Mouse (Mus musculus) CD4-positive, CD25-positive, alpha-beta regulatory T cell, adult 2 months (primary cell): ENCODE measurements around the gene Tmcc3.
A peak's percentile ranks its signal among the peaks of the same experiment; 100 is the strongest.

ENCODE experiments used
- DNase-seq: peaks from one replicate; pipeline ENCODE4 v3.0.0-alpha.2; 2012; ENCODE audit warnings: low read depth, low spot score

The Tmcc3 gene

DNA sequence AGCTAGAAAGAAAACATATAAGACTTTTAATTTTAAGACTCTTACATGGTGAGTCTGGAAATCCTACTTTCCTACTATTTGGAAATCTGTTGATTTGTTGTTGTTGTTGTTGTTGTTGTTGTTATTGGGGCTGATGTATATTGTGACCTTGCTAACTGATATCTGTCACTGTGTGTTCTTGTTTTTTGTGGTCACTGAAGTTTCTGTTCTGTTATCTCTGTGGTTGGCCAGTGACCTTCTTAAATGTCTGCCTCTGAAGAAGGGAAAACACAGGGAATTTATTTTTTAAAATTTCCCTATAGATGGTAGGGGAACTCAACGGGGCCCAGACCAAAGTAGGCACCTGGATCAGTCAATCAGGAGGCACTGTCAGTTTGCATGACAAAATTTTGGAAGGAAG, 48.9 kb downstream of the Tmcc3 start:
- DNase-seq = no peak

DNA sequence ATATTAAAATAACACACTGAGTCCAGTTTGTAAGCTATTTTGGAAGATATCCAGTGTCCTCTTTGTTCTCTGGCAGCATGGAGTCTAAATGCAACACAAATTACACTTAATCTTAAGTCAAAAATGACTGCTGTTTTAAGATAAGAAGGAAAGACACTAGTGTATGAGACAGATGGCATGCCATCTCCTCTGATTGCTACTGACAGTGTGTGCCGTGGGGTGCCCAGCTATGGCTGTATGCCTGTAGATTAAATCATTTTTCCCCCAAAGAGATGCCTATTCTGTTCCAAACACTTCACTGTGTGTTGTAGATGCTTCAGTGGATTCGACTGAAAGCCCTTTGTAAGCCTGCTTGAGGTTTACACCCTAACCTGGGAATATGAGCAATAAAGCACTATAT, 59.5 kb downstream of the Tmcc3 start:
- DNase-seq = no peak

DNA sequence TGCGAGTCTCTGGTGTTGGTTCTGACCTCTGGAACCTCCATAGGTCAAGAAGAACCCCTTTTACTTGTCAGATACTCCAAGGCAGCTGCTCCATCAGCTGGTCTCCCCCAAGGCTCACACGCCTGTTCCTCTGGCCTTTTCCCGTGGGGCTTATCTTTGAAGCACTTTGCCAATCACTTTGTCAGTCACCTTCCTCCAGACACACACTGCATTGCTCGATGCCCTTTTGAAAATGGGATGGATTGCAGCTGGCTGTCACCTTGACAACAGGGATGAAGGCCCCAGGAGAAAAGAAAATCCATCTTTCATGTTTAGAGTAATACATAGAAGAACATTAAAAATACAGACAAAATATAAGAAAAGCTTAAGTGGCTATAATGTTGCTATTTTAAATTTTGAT, 65.2 kb downstream of the Tmcc3 start:
- DNase-seq = no peak

DNA sequence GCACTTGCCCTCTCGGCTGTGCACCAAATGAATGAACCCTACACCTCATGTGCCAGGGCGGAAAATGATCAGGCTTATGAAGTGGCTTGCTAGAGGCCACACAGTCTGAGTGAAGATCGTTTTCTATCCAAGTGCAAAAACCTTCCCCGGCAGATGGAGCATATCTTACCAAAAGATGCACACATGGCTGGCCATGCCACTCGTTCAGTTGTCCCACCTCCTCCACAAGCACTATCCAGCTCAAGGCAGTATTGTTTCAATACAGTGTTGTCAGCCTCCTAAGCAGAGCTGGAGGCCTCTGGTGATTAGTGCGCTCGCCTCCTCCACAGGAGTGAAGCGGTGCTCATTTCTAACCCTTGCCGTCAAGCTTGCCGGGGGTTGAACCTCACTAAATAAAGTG, 66.1 kb downstream of the Tmcc3 start:
- no peak for DNase-seq

DNA sequence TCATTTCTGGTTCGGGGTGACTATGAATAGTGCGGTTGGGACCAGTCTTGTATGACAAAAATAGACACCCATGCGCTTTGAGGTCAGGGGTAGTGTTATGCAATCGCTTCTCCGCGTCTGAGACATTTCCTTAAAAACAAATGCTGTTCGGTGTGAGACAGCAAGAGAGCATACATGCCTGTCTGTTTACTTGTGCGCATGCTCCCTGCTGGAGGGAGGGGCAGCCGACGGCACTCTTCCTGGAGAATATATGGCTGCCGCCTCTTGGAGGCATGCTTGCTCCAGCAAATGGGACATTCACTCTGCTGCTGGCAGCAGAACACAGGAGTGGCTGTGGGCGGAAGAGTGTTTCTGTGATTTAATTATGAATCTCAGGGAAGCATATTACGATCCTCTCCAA, 66.6 kb downstream of the Tmcc3 start:
- peak; percentile 89 for DNase-seq

DNA sequence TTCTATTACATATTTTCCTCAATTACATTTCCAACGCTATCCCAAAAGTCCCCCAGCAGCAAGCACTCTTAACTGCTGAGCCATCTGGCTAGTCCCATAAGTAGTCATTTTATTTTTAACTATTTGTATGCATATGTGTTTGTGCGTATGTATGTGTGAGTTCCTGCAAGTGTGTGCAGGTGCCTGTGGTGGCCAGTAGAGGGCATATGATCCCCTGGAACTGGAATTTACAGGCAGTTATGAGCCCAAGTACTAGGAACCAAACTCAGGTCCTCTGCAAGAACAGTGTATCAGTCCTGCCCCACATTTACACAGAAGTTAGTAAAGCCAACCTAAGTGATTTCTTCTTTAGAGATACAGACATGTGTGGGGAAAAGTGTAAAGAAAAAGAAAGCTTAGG, 68.3 kb downstream of the Tmcc3 start:
- DNase-seq = peak; percentile 15

DNA sequence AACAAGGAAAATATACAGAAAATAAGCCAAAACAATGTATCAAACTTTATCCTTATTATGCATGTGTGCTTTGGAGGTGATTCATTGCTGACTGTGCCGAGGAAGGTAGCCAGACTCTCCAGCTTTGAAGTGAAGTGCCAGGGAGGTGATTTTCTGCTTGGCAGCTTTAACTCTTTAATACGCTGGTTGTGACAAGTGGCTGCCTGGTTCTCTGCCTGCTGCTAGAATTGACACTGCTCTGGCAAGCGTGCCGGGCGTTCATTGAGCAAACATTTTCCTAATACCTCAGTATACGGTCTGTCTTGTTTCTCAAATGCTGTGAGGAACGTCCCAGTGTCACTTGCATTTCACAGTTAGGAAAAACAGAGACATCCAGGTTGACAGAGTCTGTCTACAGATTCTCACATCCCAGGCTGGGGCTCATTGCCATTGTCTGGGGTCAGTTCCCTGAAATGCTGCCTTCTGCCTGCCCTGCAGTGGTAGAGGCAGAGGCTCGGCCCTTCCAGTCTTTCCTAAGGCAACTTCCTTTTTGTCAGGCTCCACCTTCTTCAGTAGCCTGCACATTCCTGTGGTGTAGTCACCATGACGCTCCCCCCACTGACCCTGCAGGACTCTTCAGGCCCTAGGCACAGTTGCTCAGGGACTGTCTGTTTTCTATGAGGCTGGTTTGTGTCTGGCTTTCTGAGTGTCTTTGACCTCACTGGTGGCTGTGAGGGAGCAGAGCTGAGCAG, 69.1 kb downstream of the Tmcc3 start:
- no peak for DNase-seq

DNA sequence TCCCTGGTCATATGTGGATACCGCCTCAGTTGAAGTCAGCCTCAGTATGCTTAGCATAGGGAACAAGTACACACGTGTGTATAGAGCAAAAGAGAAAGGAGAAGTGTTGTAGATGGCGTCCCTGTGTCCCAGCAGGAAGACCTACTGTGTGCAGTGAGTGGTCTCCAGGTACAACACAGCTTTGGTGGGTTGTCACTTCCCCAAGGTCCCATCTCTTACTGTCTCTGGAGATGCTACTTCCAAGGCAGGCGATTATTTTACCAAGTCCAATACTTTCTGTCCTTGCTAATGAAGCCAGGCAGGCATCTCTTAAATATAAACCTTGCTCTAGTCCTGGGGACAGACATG, 69.6 kb downstream of the Tmcc3 start:
- no peak for DNase-seq

DNA sequence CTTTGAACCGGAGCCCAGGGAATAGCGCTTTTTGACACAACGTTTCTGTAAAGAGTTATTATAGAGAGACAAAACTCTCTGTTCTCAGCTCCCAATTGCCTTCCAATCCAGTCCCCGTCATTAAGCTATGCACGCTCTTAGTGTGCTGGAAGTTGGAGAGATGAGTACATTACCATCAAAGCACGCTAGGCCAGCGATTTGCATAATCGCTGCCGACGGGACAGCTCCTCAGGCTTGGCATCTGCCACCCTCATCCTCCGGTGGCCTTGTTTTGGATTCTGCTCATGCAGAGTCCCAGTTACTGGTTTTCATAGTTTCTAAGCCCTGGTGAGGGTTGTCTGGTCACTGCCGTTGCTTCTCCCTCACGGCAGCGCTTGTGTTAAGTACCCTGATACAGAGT, 70.9 kb downstream of the Tmcc3 start:
- DNase-seq = no peak

DNA sequence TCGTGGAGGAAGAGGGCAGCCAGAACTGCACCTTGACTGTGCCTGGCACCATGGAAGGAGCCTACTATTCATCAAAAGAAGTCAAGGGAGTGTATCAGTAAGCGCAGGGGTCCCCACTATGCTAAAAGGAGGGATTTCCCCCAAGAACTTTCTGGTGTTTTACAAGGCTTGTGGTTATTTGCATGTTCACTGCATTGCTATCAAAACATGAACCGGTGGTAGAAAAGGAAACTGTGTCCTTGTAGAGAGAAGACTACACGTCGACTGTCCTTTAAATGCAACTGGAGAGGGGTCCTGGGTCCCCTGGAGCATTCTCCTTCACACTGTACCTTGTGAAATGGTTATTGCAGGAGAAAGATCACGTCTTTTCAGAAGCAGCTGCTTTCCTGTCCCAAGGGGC, 71.8 kb downstream of the Tmcc3 start:
- no peak for DNase-seq

DNA sequence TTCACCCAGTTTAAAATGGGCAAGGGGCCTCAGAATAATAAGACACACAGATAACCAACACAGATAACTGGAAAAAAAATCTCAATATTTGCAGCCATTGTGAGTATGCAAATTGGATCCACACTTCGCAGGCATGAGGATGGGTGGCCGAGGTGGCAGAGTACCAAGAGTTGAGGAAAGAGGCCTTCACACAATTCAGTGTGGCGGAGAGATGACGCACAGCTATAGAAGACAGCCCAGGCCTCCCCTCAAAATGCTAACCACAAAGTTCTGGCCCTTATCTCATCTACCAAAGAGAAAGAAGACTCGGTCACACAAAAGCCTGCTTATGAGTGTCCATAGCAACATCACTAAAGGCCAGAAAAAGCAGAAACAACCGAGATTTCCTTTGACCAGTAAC, 77.5 kb downstream of the Tmcc3 start:
- DNase-seq = no peak

DNA sequence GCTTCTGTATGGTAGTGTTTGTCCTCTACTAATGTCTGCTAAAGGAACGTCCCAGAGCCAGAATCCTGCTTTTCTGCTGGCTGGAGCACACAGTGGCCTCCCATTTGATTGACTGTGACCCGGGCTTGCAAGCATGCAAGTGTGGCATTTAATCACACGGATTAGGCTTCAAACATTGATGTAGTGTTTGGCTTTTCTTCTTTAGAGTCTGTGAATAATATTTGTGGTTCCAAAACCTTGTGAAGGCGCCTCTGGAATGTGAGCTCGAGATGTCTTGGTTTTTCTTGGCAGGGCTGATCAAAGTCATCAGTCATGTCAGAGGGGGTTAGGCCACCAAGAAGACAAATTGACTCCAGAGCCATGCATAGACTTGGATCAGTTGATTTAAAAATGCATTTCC, 79.3 kb downstream of the Tmcc3 start:
- no peak for DNase-seq

DNA sequence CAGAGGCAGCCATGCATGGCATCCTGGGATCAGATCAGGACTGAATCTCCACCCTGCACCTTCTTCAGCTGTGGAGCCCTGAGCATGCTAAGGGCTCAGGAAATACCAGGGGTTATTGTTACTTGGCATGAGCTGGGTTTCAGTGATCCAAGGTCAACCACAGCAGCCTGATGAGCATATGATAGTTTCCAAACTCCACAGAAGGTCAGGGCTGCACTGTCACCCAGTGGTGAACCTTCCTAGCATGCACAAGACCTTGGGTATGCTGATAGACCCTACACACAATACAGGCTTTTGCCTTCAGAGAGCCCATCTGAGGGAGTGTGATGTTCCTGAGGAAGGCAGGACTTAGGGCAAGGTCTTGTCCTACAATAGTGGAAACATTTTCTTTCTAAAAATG, 82.5 kb downstream of the Tmcc3 start:
- DNase-seq = no peak

DNA sequence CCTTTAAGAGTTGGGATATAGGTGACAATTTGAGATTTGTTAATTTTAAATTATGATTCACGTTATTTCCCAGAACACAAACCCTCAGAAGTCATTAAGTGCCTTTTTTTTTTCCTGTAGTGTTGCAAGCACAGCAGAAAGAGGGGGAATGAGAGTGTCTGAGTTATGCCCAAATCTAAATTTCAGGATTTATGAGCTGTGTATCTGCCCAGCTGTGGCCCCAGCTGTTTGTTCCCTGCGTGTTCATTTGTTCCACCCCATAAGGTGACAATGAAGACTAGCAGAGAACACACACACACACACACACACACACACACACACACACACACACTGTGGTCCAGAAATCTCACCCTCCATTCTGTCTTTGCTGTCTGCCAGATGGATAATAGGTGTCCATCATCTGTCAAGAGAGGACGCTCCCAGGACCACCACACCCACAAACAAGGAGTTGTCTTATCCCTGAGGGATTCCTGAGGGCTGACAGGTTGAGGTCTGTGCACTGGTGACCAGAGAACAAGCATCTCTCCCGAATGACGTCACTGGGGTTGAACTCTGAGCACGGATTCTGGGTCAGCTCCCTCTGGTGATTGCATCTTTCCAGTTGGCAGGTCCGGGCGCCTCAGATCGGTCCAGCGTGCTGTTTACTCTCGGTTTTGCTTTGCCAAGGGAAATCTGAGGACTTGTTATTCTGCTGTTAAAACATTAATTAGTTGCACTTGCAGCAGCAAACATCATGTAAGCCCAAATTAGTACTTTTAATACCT, 86.3 kb downstream of the Tmcc3 start:
- no peak for DNase-seq

DNA sequence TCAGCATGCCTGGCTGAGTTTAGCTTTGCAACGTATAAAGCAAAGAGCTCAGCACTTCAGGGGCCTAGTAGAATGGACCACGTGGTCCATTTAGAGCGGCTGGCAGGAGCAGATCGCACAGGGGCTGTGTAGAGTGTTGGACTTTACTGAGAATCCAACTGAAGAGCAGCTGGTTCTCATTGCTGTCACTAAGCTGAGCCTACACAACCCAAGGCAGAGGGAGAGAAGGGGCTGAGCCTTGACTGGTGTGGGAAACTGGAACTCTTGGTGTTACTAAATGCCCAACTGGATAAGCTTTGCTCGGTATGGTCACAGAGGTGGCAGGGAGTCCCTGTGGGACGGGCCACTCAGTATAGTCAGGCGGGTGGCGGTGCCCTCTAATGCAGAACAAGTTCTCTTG, 89.1 kb downstream of the Tmcc3 start:
- no peak for DNase-seq

DNA sequence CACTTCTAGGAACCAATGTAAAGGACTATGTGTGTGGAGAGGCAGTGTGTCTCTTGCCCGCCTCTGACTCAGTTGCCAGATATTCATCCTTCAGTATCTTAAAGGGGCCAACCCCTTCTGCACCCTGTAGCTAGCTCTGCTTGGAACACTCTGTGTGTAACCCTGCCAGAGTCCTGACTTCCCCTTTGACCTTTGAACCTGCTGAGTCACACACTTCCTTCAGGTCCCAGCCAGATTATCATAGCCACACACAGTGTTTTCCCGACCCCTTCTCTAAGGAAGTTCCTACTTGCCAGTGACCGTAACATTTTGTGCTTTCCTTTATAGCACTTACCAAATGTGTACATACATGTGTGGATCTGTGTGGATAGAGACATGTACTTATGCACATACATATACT, 93.7 kb downstream of the Tmcc3 start:
- no peak for DNase-seq

DNA sequence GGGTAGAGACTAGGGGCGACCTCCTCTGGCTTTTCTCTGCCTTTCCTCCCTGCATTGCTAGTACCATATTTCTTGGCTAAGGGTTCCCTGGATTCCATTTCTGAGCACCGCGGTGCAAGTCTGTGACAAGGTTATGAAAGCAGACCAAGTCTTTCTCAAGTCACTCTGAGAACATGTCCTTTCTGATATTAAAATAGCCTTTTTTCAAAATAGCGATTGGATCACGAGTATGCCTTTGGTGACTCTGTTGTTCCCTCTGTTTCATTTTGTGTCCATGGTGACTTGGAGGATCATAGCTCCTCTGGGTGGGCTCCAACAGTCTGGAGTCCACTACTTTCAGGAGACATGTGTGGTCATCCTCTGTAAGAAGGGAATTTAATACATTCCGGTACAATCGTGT, 95.1 kb downstream of the Tmcc3 start:
- DNase-seq = no peak

DNA sequence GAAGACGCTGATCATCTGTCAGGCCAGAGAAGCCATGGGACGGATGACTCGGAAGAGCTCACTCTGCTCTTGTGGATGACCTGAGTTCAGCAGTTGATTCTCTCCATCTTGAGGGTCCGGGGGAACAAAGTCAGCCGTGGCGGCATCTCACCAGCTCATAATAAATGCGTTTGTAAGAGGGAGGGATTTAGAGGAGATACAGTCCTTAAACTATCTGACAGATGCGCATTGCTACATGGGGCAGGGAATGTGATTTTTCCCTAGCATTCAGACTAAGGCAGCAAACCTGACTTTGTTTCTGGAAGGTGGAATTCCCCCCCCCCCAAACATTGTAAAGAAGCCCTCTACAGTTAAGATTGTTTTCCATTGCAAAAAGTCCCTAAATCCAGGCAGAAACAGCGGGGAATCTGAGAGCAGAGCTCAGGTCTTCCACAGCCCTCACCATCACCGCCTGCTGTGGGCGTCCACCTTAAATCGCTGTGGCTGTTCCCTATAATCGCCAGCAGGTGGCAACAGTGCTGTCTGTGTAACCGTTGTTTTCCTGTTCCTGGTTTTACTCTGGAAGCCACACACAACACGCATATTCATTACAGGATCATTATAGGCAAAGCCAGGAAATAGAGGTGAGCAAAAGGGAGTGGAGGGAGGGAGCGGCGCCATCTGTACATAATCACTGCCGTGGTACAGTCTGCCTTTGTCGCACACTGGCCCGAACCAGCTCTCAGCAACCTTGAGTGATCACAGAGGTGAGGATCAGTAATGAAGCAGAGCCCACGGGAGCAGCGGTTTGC, 96.8 kb downstream of the Tmcc3 start:
- DNase-seq = peak; percentile 83

DNA sequence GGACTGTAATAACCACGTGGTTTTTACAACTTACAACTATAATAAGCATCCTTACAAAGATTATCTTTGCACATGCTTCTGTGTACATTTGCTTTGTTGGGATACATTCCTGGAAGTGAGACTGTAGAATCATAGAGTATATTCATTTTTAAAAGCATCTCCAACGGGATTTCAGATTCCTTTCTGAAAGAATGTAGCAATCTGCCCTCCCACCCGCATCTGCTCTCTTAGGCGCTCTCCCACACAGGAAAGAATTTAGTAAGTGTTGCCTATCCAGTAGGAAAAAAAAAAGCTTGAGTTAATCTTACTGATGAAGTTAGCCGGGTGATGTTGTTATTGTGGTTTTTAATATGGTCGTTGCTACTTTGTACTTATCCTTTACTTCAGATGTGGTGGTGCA, 97.9 kb downstream of the Tmcc3 start:
- no peak for DNase-seq

DNA sequence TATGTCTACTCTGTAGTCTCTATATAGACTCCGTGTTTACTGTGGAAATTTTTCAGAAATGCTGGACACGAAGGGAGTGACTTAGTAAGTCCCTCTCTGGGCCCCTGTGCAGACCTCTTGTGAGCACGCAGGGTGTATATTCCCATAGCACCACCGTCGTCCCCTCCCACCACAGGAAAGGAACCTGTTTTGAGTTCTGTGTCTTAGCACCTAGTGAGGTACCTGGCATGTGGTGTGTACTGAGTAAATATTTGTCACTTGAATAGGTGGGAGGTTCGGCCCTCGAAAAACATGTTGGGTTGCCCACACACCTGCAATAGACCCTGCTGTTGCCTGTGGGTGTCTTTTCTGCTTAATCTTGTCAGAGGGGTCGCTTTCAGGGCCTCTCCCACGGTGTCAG, 99.8 kb downstream of the Tmcc3 start:
- DNase-seq = no peak

DNA sequence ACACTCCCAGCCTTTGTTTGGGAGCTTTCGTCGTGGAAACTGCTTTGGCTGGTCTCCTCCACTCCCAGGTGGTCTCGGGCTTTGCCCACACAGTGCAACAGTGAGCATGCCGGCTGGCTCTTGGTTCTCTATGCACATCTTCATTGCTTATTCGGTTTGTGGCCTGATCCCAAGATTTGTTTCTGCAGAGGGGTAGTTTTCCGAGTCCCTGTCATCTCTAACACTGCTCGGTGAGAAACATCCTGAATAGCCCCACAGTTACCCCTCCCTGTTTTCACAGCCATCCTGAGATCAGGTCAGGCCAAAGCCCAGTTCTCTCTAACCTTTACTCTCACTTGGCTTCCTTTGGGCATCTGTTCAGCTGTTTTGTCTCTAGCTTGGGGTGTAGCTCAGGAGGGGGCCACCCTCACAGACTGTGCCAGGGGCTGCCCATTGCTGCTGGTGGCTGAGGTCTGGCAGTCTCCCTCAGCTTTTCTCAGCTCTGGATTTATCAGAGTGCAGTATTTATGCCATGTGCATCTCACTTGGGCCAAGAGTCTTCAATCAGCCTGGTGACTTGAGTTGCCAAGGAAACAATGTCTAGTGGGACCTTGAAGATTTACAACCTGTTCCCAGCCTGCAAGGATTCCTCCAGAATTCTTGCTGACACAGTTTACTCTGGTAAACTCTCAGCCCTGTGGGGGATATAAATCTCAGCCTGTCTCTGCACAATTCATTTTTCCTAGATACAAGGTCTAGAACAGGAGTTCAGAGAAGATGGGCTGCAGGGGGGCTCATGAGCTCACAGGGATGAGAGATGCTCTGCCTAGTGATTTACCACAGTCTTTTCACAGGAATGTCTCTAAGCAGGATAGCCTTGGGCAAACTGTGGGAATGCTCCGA, 102.3 kb downstream of the Tmcc3 start:
- DNase-seq = no peak
